Mouse (Mus musculus) MEL (cell line): Measurements from ENCODE around the gene Tceal8. TPM values are rescaled to one million over a fixed set of nuclear protein-coding genes. Genes with fewer than 3 reads are reported as not detected.

Experiments
- DNase-seq: peaks from one replicate; pipeline ENCODE4 v3.0.0; 2011; ENCODE audit warnings: low read depth, low spot score
- H3K27ac ChIP-seq: 2 replicates; pipeline ENCODE4 v1.5.1; 2012; ENCODE audit warnings: low read depth, mild to moderate bottlenecking, control low read depth, low read length, moderate library complexity; ENCODE audit not compliant: control insufficient read depth
- H3K27me3 ChIP-seq, 2 experiments: fragments of 150-350 bp in 1 of 2; sonication (generic) in 1 of 2; 2 replicates each; pipeline ENCODE4 v1.6.1; 2012; ENCODE audit warnings: low read length in 2 of 2, mild to moderate bottlenecking in 2 of 2, improper control_type of control experiment in 1 of 2, moderate library complexity in 1 of 2; ENCODE audit not compliant: insufficient read depth in 2 of 2, control insufficient read depth in 1 of 2
- H3K36me3 ChIP-seq, 2 experiments: 2 replicates each; pipeline ENCODE4 v1.6.1; 2012 to 2014; ENCODE audit warnings: low read length in 2 of 2, improper control_type of control experiment in 1 of 2, inconsistent platforms in 1 of 2, mild to moderate bottlenecking in 1 of 2; ENCODE audit not compliant: insufficient read depth in 2 of 2, control insufficient read depth in 1 of 2
- H3K4me1 ChIP-seq, 2 experiments: fragments of 150-350 bp in 1 of 2; sonication (generic) in 1 of 2; 2 replicates each; pipeline ENCODE4 v1.6.1; 2012; ENCODE audit warnings: low read length in 2 of 2, improper control_type of control experiment in 1 of 2, mild to moderate bottlenecking in 1 of 2; ENCODE audit not compliant: insufficient read depth in 2 of 2, control insufficient read depth in 1 of 2
- H3K4me3 ChIP-seq, 2 experiments: fragments of 150-350 bp in 1 of 2; sonication (generic) in 1 of 2; 2 replicates each; pipeline ENCODE4 v1.5.1; 2012; ENCODE audit warnings: low read depth in 2 of 2, low read length in 2 of 2, mild to moderate bottlenecking in 2 of 2, moderate library complexity in 2 of 2, control low read depth in 1 of 2, improper control_type of control experiment in 1 of 2; ENCODE audit not compliant: control insufficient read depth in 1 of 2, insufficient read depth in 1 of 2
- H3K79me2 ChIP-seq: 2 replicates; pipeline ENCODE4 v1.6.1; 2012; ENCODE audit warnings: mild to moderate bottlenecking, low read length, moderate library complexity; ENCODE audit not compliant: control insufficient read depth, poor library complexity, insufficient read depth
- H3K9ac ChIP-seq: 2 replicates; pipeline ENCODE4 v1.6.1; 2012; ENCODE audit warnings: low read depth, mild to moderate bottlenecking, control low read depth, low read length, moderate library complexity; ENCODE audit not compliant: control insufficient read depth, poor library complexity, severe bottlenecking
- H3K9me3 ChIP-seq: fragments of 150-350 bp; sonication (generic); replicated peaks from 2 replicates; pipeline ENCODE4 v1.6.1; 2012; ENCODE audit warnings: mild to moderate bottlenecking, low read length, improper control_type of control experiment, moderate library complexity; ENCODE audit not compliant: insufficient read depth
- CTCF ChIP-seq, 3 experiments: IDR thresholded peaks in 2 of 3; conservative IDR thresholded peaks in 1 of 3; 2 replicates each; pipeline ENCODE4 v1.5.1; 2011 to 2012; ENCODE audit warnings: low read length in 3 of 3, low read depth in 2 of 3, mild to moderate bottlenecking in 2 of 3, improper control_type of control experiment in 1 of 3, inconsistent platforms in 1 of 3, mixed read lengths in 1 of 3, moderate library complexity in 1 of 3; ENCODE audit not compliant: control insufficient read depth in 1 of 3, insufficient read depth in 1 of 3, poor library complexity in 1 of 3, severe bottlenecking in 1 of 3
- ETS1 ChIP-seq: IDR thresholded peaks from 2 replicates; pipeline ENCODE4 v1.6.1; 2012; ENCODE audit warnings: low read depth, mild to moderate bottlenecking, inconsistent platforms, low read length, improper control_type of control experiment, moderate library complexity
- MAX ChIP-seq: IDR thresholded peaks from 2 replicates; pipeline ENCODE4 v1.6.1; 2011; ENCODE audit warnings: low read length, improper control_type of control experiment
- NRF1 ChIP-seq: IDR thresholded peaks from 2 replicates; pipeline ENCODE4 v1.6.1; 2014; ENCODE audit warnings: low read depth, mild to moderate bottlenecking, inconsistent platforms, low read length, improper control_type of control experiment, moderate library complexity; ENCODE audit not compliant: poor library complexity, insufficient read depth, severe bottlenecking
- POLR2AphosphoS5 ChIP-seq: IDR thresholded peaks from 2 replicates; pipeline ENCODE4 v1.6.1; 2012; ENCODE audit warnings: low read depth, borderline replicate concordance, mild to moderate bottlenecking, inconsistent platforms, low read length, moderate library complexity, mixed read lengths
- RAD21 ChIP-seq: IDR thresholded peaks from 2 replicates; pipeline ENCODE4 v1.6.1; 2011; ENCODE audit warnings: mild to moderate bottlenecking, low read depth, low read length, improper control_type of control experiment
- SMC3 ChIP-seq: IDR thresholded peaks from 2 replicates; pipeline ENCODE4 v1.6.1; 2011; ENCODE audit warnings: low read depth, low read length, improper control_type of control experiment
- ZC3H11A ChIP-seq: IDR thresholded peaks from 2 replicates; pipeline ENCODE4 v1.6.1; 2012; ENCODE audit warnings: low read depth, mild to moderate bottlenecking, inconsistent platforms, low read length, improper control_type of control experiment
- polyA plus RNA-seq, 2 experiments: library from polyadenylated mRNA; stranded (reverse) in 1 of 2; unstranded in 1 of 2; fragments of >175 nt in 1 of 2; fragments of >200 nt in 1 of 2; gene quantifications; 2 replicates each; pipeline versions ENCODE4 v1.2.1 to v1.2.4; 2012; ENCODE audit warnings: low replicate concordance in 2 of 2, low read depth in 1 of 2; ENCODE audit not compliant: insufficient read length in 2 of 2, insufficient read depth in 1 of 2, missing spikeins in 1 of 2
- total RNA-seq: library from RNA; depleted of rRNA; stranded (reverse); fragments of 300-350 nt; gene quantifications from 2 replicates; pipeline ENCODE4 v1.2.3, GENCODE M21; 2012; rRNA removed

Gene Tceal8
- total and polyA plus RNA-seq, 3 experiments = 26.9 to 759 (median 41.1) TPM

GRCm38 (mm10) chrX:136127038-136127743, 45.0 kb downstream of the Tceal8 start:
- Histone ChIP-seq H3K36me3 (no peaks in the 10 kb centered on the region), H3K9me3 (no peaks in the 10 kb centered on the region), H3K4me3 (peak overlapping the region; percentile 9 to 62; a peak in 3 of 4 replicates), H3K27ac (no peak overlapping the region), H3K9ac (no peak overlapping the region), H3K79me2 (no peaks in the 10 kb centered on the region), H3K27me3 (no peaks in the 10 kb centered on the region; a peak in 2 of 4 replicates), H3K4me1 (peaks cover 0 to 2% of the 10 kb centered on the region in 2 experiments; a peak in 2 of 4 replicates)
- peak; percentile 89 for DNase-seq
- peak; percentile 46 for TF ChIP-seq RAD21
- peak; percentile 55 for TF ChIP-seq SMC3
- no peak for TF ChIP-seq POLR2AphosphoS5
- no peak for TF ChIP-seq MAX
- peak; percentile 5; the same call in 1 of the 2 replicates for TF ChIP-seq ZC3H11A
- TF ChIP-seq CTCF (IDR thresholded peaks at IDR 0.05 in 2 of 3, conservative IDR thresholded peaks at IDR 0.05 in 1 of 3; ENCODE audit: control insufficient read depth in 1 of 3, insufficient read depth in 1 of 3, low read depth in 2 of 3, low read length in 3 of 3, poor library complexity in 1 of 3, severe bottlenecking in 1 of 3) = peak; percentile 35 to 72 (median 48); a peak in 5 of 6 replicates
- TF ChIP-seq ETS1 = 0 out of 2 replicates have a peak, but pooled peaks have one; percentile 34
- no peak for TF ChIP-seq NRF1

Other genes starting within 250 kb of the Tceal8 start
- not detected in 2 replicates for gene Arxes2, start 178.5 kb downstream of the Tceal8 start, total RNA-seq
- gene Arxes2, start 178.5 kb downstream of the Tceal8 start, polyA plus RNA-seq = not detected
- gene Arxes1, start 139.0 kb downstream of the Tceal8 start, total RNA-seq = not detected in 2 replicates
- gene Arxes1, start 139.0 kb downstream of the Tceal8 start, polyA plus RNA-seq = not detected
- gene Bex2, start 104.1 kb downstream of the Tceal8 start, total RNA-seq = not detected in 2 replicates
- gene Bex2, start 104.1 kb downstream of the Tceal8 start, polyA plus RNA-seq = not detected
- gene Nxf3, start 87.1 kb downstream of the Tceal8 start, total RNA-seq = not detected in 2 replicates
- gene Nxf3, start 87.1 kb downstream of the Tceal8 start, polyA plus RNA-seq = under 1 TPM in 1 of 2 experiments, not detected in 1; 0.08 TPM
- 219 and 240 TPM in 2 replicates for gene Bex4, start 33.3 kb downstream of the Tceal8 start, total RNA-seq
- gene Bex4, start 33.3 kb downstream of the Tceal8 start, polyA plus RNA-seq = 100 to 1,000 TPM in 1 of 2 experiments, not detected in 1; 412 TPM
- gene Tceal5, start 31.5 kb upstream of the Tceal8 start, total RNA-seq = not detected in 2 replicates
- not detected for gene Tceal5, start 31.5 kb upstream of the Tceal8 start, polyA plus RNA-seq
- not detected in 2 replicates for gene Tceal7, start 42.4 kb upstream of the Tceal8 start, total RNA-seq
- 1 to 10 TPM in 1 of 2 experiments, not detected in 1; 1.0 TPM for gene Tceal7, start 42.4 kb upstream of the Tceal8 start, polyA plus RNA-seq
- 0.27 and 0.49 TPM in 2 replicates for gene Bex1, start 43.2 kb upstream of the Tceal8 start, total RNA-seq
- under 1 TPM in 1 of 2 experiments, not detected in 1; 0.86 TPM for gene Bex1, start 43.2 kb upstream of the Tceal8 start, polyA plus RNA-seq
- gene Tceal9, start 72.7 kb upstream of the Tceal8 start, total RNA-seq = 68.1 and 75.2 TPM in 2 replicates
- 100 to 1,000 TPM in 1 of 2 experiments, not detected in 1; 113 TPM for gene Tceal9, start 72.7 kb upstream of the Tceal8 start, polyA plus RNA-seq
- gene Bex3, start 97.9 kb upstream of the Tceal8 start, total RNA-seq = 153 and 164 TPM in 2 replicates
- gene Bex3, start 97.9 kb upstream of the Tceal8 start, polyA plus RNA-seq = 100 to 1,000 TPM in 1 of 2 experiments, not detected in 1; 326 TPM